Mouse (Mus musculus) forebrain, embryonic 11.5 days (tissue): Measurements from ENCODE around the gene Gfra4. TPM values are rescaled to one million over a fixed set of nuclear protein-coding genes. Genes with fewer than 3 reads are reported as not detected.
A peak's percentile ranks its signal among the peaks of the same experiment; 100 is the strongest.
"Not testable (repeated sequence)": the region's sequence is repeated elsewhere in the genome, so short reads cannot be mapped to it uniquely, and the experiment has no call there.

Experiments
- ATAC-seq: fragments of 200-750 bp; cut with Nextera tagmentation; replicated peaks from 2 replicates; pipeline ENCODE4 v1.8.0; 2017; ENCODE audit warnings: moderate TSS enrichment; ENCODE audit not compliant: low FRiP score
- DNase-seq: peaks from one replicate; pipeline ENCODE4 v3.0.0-alpha.2; 2017; ENCODE audit warnings: low spot score
- H3K27ac ChIP-seq: fragments of 300-500 bp; sonication (generic); 2 replicates; pipeline ENCODE4 v1.5.1; 2014; ENCODE audit warnings: low read depth, low read length
- H3K27me3 ChIP-seq: fragments of 300-500 bp; sonication (generic); 2 replicates; pipeline ENCODE4 v1.6.1; 2014; ENCODE audit warnings: mild to moderate bottlenecking, low read length, mixed read lengths; ENCODE audit not compliant: control insufficient read depth, insufficient read depth
- H3K36me3 ChIP-seq: fragments of 300-500 bp; sonication (generic); 2 replicates; pipeline ENCODE4 v1.6.1; 2014; ENCODE audit warnings: mild to moderate bottlenecking, low read length, moderate library complexity, mixed read lengths; ENCODE audit not compliant: control insufficient read depth, insufficient read depth
- H3K4me1 ChIP-seq: fragments of 300-500 bp; sonication (generic); replicated peaks from 2 replicates; pipeline ENCODE4 v1.6.1; 2014; ENCODE audit warnings: low read length, mixed read lengths; ENCODE audit not compliant: control insufficient read depth, insufficient read depth
- H3K4me2 ChIP-seq: fragments of 300-500 bp; sonication (generic); 2 replicates; pipeline ENCODE4 v1.6.1; 2014; ENCODE audit warnings: low read depth, mild to moderate bottlenecking, low read length, moderate library complexity, mixed read lengths; ENCODE audit not compliant: severe bottlenecking
- H3K4me3 ChIP-seq: fragments of 300-500 bp; sonication (generic); 2 replicates; pipeline ENCODE4 v1.5.1; 2014; ENCODE audit warnings: low read depth, low read length
- H3K9ac ChIP-seq: fragments of 300-500 bp; sonication (generic); 2 replicates; pipeline ENCODE4 v1.6.1; 2014; ENCODE audit warnings: low read length
- H3K9me3 ChIP-seq: fragments of 300-500 bp; sonication (generic); 2 replicates; pipeline ENCODE4 v1.6.1; 2016; ENCODE audit warnings: low read length, mixed read lengths; ENCODE audit not compliant: control insufficient read depth
- WGBS: fragments of 180-500 bp; shearing (Covaris S2); extraction: QIAGEN DNeasy Blood & Tissue Kit; methylation state at CpG from one replicate; pipeline ENCODE4 v1.1.7; 2014; 5-methylcytosine and 5-hydroxymethylcytosine counted together
- polyA plus RNA-seq: library from polyadenylated mRNA; unstranded; fragments of >200 nt; fragmentation: Nextera tagmentation; extraction: Ambion mirVana; gene quantifications from 2 replicates; pipeline ENCODE4 v1.2.1, GENCODE M21; 2014

Gene Gfra4
- polyA plus RNA-seq, 1 experiment from 2014 or later = 4.0 TPM

GRCm38 (mm10) chr2:131040854-131041825, 1.7 kb downstream of the Gfra4 start:
- DNase-seq (peak; percentile 66), ATAC-seq (peak; percentile 71)
- Histone ChIP-seq H3K4me3 (peak overlapping the region; percentile 41), H3K36me3 (no peaks in the 10 kb centered on the region), H3K9ac (no peak overlapping the region; the same call in 1 of the 2 replicates), H3K4me1 (0 out of 2 replicates have a peak, but pooled peaks cover 6% of the 10 kb centered on the region), H3K9me3 (no peaks in the 10 kb centered on the region), H3K27ac (no peak overlapping the region), H3K27me3 (peaks cover 36% of the 10 kb centered on the region), H3K4me2 (peak overlapping the region; percentile 79)
- WGBS = 3% methylated on average over 113 of the region's 115 CpGs

- ATAC-seq = no peak
- Histone ChIP-seq H3K4me1 (0 out of 2 replicates have a peak, but pooled peaks cover 6% of the 10 kb centered on the region), H3K9ac (no peak overlapping the region), H3K27ac (no peak overlapping the region), H3K4me2 (no peak overlapping the region), H3K27me3 (peaks cover 36% of the 10 kb centered on the region), H3K4me3 (no peak overlapping the region), H3K36me3 (no peaks in the 10 kb centered on the region), H3K9me3 (no peaks in the 10 kb centered on the region)
- WGBS = 86% methylated on average over 5 of the region's 5 CpGs
- DNase-seq = no peak
These were observed 4.2 kb downstream of the Gfra4 start for GRCm38 (mm10) chr2:131038675-131039074.

- Histone ChIP-seq H3K36me3 (no peaks in the 10 kb centered on the region), H3K9me3 (no peaks in the 10 kb centered on the region), H3K27me3 (peaks cover 36% of the 10 kb centered on the region), H3K4me2 (no peak overlapping the region), H3K4me1 (0 out of 2 replicates have a peak, but pooled peaks cover 6% of the 10 kb centered on the region), H3K4me3 (no peak overlapping the region), H3K27ac (no peak overlapping the region), H3K9ac (no peak overlapping the region)
- ATAC-seq = no peak
- WGBS = 86% methylated on average over 6 of the region's 6 CpGs
- DNase-seq = no peak
These were observed 4.7 kb downstream of the Gfra4 start for GRCm38 (mm10) chr2:131038197-131038596.

GRCm38 (mm10) chr2:131037226-131037990, 5.5 kb downstream of the Gfra4 start:
- Histone ChIP-seq H3K4me3 (no peak overlapping the region), H3K4me2 (no peak overlapping the region), H3K27me3 (peaks cover 28% of the 10 kb centered on the region), H3K9ac (no peak overlapping the region), H3K27ac (no peak overlapping the region), H3K4me1 (0 out of 2 replicates have a peak, but pooled peaks cover 6% of the 10 kb centered on the region), H3K9me3 (no peaks in the 10 kb centered on the region), H3K36me3 (no peaks in the 10 kb centered on the region)
- DNase-seq (no peak), ATAC-seq (no peak)
- WGBS = 75% methylated on average over 17 of the region's 17 CpGs

GRCm38 (mm10) chr2:131036757-131037156, 6.1 kb downstream of the Gfra4 start:
- H3K27me3 ChIP-seq = peaks cover 22% of the 10 kb centered on the region
- no peaks in the 10 kb centered on the region for H3K9me3 ChIP-seq
- no peak overlapping the region for H3K9ac ChIP-seq
- no peak overlapping the region for H3K27ac ChIP-seq
- no peak overlapping the region for H3K4me2 ChIP-seq
- no peaks in the 10 kb centered on the region for H3K36me3 ChIP-seq
- no peak overlapping the region for H3K4me3 ChIP-seq
- 0 out of 2 replicates have a peak, but pooled peaks cover 6% of the 10 kb centered on the region for H3K4me1 ChIP-seq
- no peak for DNase-seq
- ATAC-seq = no peak

- Histone ChIP-seq H3K9ac (no peak overlapping the region), H3K27ac (no peak overlapping the region), H3K9me3 (no peaks in the 10 kb centered on the region), H3K4me3 (no peak overlapping the region), H3K4me1 (0 out of 2 replicates have a peak, but pooled peaks cover 4% of the 10 kb centered on the region), H3K27me3 (peaks cover 18% of the 10 kb centered on the region), H3K4me2 (no peak overlapping the region), H3K36me3 (no peaks in the 10 kb centered on the region)
- DNase-seq (no peak), ATAC-seq (no peak)
- 87% methylated on average over 2 of the region's 2 CpGs for WGBS
These were observed 6.5 kb downstream of the Gfra4 start for GRCm38 (mm10) chr2:131036343-131036742.

- not testable (repeated sequence) for DNase-seq, H3K36me3 ChIP-seq, H3K9me3 ChIP-seq, H3K4me3 ChIP-seq, H3K9ac ChIP-seq, ATAC-seq, H3K27ac ChIP-seq, H3K27me3 ChIP-seq, H3K4me2 ChIP-seq, H3K4me1 ChIP-seq
- WGBS = 55% methylated on average over 1 of the region's 1 CpGs
These were observed 11.5 kb downstream of the Gfra4 start for GRCm38 (mm10) chr2:131031406-131031805.

- Histone ChIP-seq H3K36me3 (no peaks in the 10 kb centered on the region; the same call in 1 of the 2 replicates), H3K4me3 (no peak overlapping the region), H3K4me1 (no peaks in the 10 kb centered on the region), H3K27ac (no peak overlapping the region), H3K9ac (no peak overlapping the region), H3K4me2 (no peak overlapping the region), H3K9me3 (no peaks in the 10 kb centered on the region), H3K27me3 (no peaks in the 10 kb centered on the region)
- ATAC-seq = no peak
- no peak for DNase-seq
- WGBS = 97% methylated on average over 1 of the region's 1 CpGs
These were observed 11.9 kb downstream of the Gfra4 start for GRCm38 (mm10) chr2:131030998-131031397.
